Mouse (Mus musculus): ENCODE measurements around the gene Tgif2lx1.
"Not testable (repeated sequence)": the region's sequence is repeated elsewhere in the genome, so short reads cannot be mapped to it uniquely, and the experiment has no call there.

The Tgif2lx1 gene

GRCm38 (mm10) chrX:118480637-118481036 lies at the start of gene Tgif2lx1:
Gene Tgif2lx1, minus strand, starts transcription at chrX:118480737.
- not testable (repeated sequence) for DNase-seq

Measured in lung, postnatal 14 days (tissue).